Mouse (Mus musculus) hindbrain, embryonic 13.5 days (tissue): ENCODE measurements around the gene Wdr46. TPM values are rescaled to one million over a fixed set of nuclear protein-coding genes. Genes with fewer than 3 reads are reported as not detected.

Source experiments
- ATAC-seq: fragments of 200-750 bp; cut with Nextera tagmentation; 2 replicates; pipeline ENCODE4 v1.8.0; 2017; ENCODE audit warnings: moderate TSS enrichment; ENCODE audit not compliant: low FRiP score
- H3K27ac ChIP-seq: fragments of 300-500 bp; sonication (generic); 2 replicates; pipeline ENCODE4 v1.5.1; 2015; ENCODE audit warnings: inconsistent platforms, mild to moderate bottlenecking, moderate library complexity
- H3K27me3 ChIP-seq: fragments of 300-500 bp; sonication (generic); 2 replicates; pipeline ENCODE4 v1.6.1; 2015; ENCODE audit warnings: mild to moderate bottlenecking, inconsistent platforms
- H3K36me3 ChIP-seq: fragments of 300-500 bp; sonication (generic); 2 replicates; pipeline ENCODE4 v1.6.1; 2015; ENCODE audit warnings: mild to moderate bottlenecking, inconsistent platforms
- H3K4me1 ChIP-seq: fragments of 300-500 bp; sonication (generic); replicated peaks from 2 replicates; pipeline ENCODE4 v1.6.1; 2015; ENCODE audit warnings: inconsistent platforms
- H3K4me2 ChIP-seq: fragments of 300-500 bp; sonication (generic); 2 replicates; pipeline ENCODE4 v1.6.1; 2015; ENCODE audit warnings: inconsistent platforms, mild to moderate bottlenecking, moderate library complexity
- H3K4me3 ChIP-seq: fragments of 300-500 bp; sonication (generic); 2 replicates; pipeline ENCODE4 v1.5.1; 2015; ENCODE audit warnings: mild to moderate bottlenecking, inconsistent platforms
- H3K9ac ChIP-seq: fragments of 300-500 bp; sonication (generic); 2 replicates; pipeline ENCODE4 v1.6.1; 2015; ENCODE audit warnings: mild to moderate bottlenecking, inconsistent platforms
- H3K9me3 ChIP-seq: fragments of 300-500 bp; sonication (generic); 2 replicates; pipeline ENCODE4 v1.6.1; 2016; ENCODE audit warnings: inconsistent platforms
- WGBS: fragments of 180-500 bp; shearing (Covaris S2); methylation state at CpG from one replicate; pipeline ENCODE4 v1.1.7; 2015; 5-methylcytosine and 5-hydroxymethylcytosine counted together
- polyA plus RNA-seq: library from polyadenylated mRNA; unstranded; fragments of >200 nt; fragmentation: Nextera tagmentation; extraction: Ambion mirVana; gene quantifications from 2 replicates; pipeline ENCODE4 v1.2.1, GENCODE M21; 2015

Wdr46 gene
- polyA plus RNA-seq, 1 experiment from 2014 or later: 25.2 TPM

GRCm38 (mm10) chr17:33952879-33953278, 12.4 kb downstream of the Wdr46 start:
- Histone ChIP-seq H3K36me3 (peaks cover 54% of the 10 kb centered on the region), H3K4me1 (peaks cover 80% of the 10 kb centered on the region), H3K4me2 (no peak overlapping the region), H3K27ac (0 out of 2 replicates have a peak overlapping the region, but pooled peaks have one; percentile 23), H3K27me3 (no peaks in the 10 kb centered on the region), H3K9ac (peak overlapping the region; percentile 97; the same call in 1 of the 2 replicates), H3K9me3 (no peaks in the 10 kb centered on the region), H3K4me3 (no peak overlapping the region)
- no peak for ATAC-seq
- 84% methylated on average over 4 of the region's 4 CpGs for WGBS

DNA sequence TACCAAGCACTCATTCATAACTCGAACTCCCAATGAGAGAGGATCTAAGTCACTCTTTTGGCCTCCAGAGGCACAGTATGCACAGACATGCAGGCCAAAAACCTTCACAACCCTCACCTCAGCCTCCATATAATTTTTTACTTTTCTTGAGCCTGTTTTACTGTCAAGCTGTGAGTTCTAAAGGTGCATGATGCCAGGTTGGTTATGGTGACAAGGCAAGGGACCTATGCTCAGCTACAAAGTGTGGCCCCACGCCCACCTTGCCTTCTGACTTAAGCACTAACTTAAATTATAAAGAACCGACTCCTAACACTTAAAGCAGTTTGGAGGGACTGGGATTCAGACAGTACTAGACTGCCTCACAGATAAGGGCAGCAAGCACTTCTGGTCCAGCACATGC, 12.8 kb downstream of the Wdr46 start:
- peak overlapping the region; percentile 97; the same call in 1 of the 2 replicates for H3K9ac ChIP-seq
- no peak overlapping the region for H3K27ac ChIP-seq
- 94% methylated on average over 3 of the region's 3 CpGs for WGBS
- peaks cover 81% of the 10 kb centered on the region for H3K4me1 ChIP-seq
- H3K4me3 ChIP-seq: no peak overlapping the region
- no peaks in the 10 kb centered on the region for H3K27me3 ChIP-seq
- no peaks in the 10 kb centered on the region for H3K9me3 ChIP-seq
- no peak for ATAC-seq
- peak overlapping the region; percentile 90; the same call in 1 of the 2 replicates for H3K4me2 ChIP-seq
- peaks cover 54% of the 10 kb centered on the region for H3K36me3 ChIP-seq

GRCm38 (mm10) chr17:33953961-33954565, 13.6 kb downstream of the Wdr46 start:
- no peaks in the 10 kb centered on the region for H3K27me3 ChIP-seq
- H3K27ac ChIP-seq: 0 out of 2 replicates have a peak overlapping the region, but pooled peaks have one; percentile 40
- whole genome bisulfite sequencing: 44% methylated on average over 5 of the region's 5 CpGs
- peak overlapping the region; percentile 97 for H3K9ac ChIP-seq
- no peak for ATAC-seq
- H3K9me3 ChIP-seq: no peaks in the 10 kb centered on the region
- peaks cover 75% of the 10 kb centered on the region for H3K4me1 ChIP-seq
- peaks cover 54% of the 10 kb centered on the region for H3K36me3 ChIP-seq
- peak overlapping the region; percentile 95 for H3K4me3 ChIP-seq
- H3K4me2 ChIP-seq: peak overlapping the region; percentile 90

- peak overlapping the region; percentile 93 for H3K27ac ChIP-seq
- no peaks in the 10 kb centered on the region for H3K27me3 ChIP-seq
- 2% methylated on average over 33 of the region's 33 CpGs for whole genome bisulfite sequencing
- peak; percentile 44 for ATAC-seq
- H3K4me3 ChIP-seq: peak overlapping the region; percentile 95
- H3K4me2 ChIP-seq: peak overlapping the region; percentile 90
- H3K9me3 ChIP-seq: no peaks in the 10 kb centered on the region
- H3K9ac ChIP-seq: peak overlapping the region; percentile 97
- peaks cover 54% of the 10 kb centered on the region for H3K36me3 ChIP-seq
- H3K4me1 ChIP-seq: peaks cover 66% of the 10 kb centered on the region
These were observed 14.4 kb downstream of the Wdr46 start for GRCm38 (mm10) chr17:33954646-33955554.

- H3K27me3 ChIP-seq: no peaks in the 10 kb centered on the region
- peaks cover 59% of the 10 kb centered on the region for H3K4me1 ChIP-seq
- peak within 1 kb of the TSS; percentile 97 for H3K9ac ChIP-seq
- peak; percentile 84 for ATAC-seq
- no peaks in the 10 kb centered on the region for H3K9me3 ChIP-seq
- H3K36me3 ChIP-seq: peaks cover 57% of the 10 kb centered on the region
- peak within 1 kb of the TSS; percentile 95 for H3K4me3 ChIP-seq
- peak within 1 kb of the TSS; percentile 93 for H3K27ac ChIP-seq
- WGBS: under 1% methylated on average over 50 of the region's 50 CpGs
- H3K4me2 ChIP-seq: peak within 1 kb of the TSS; percentile 90
These were observed 15.2 kb downstream of the Wdr46 start, which contains the start of the genes Vps52 and Rps18 for GRCm38 (mm10) chr17:33955555-33956214. TSS of gene Vps52 (plus strand) at chr17:33955812. TSS of gene Rps18 (minus strand) at chr17:33956001.

DNA sequence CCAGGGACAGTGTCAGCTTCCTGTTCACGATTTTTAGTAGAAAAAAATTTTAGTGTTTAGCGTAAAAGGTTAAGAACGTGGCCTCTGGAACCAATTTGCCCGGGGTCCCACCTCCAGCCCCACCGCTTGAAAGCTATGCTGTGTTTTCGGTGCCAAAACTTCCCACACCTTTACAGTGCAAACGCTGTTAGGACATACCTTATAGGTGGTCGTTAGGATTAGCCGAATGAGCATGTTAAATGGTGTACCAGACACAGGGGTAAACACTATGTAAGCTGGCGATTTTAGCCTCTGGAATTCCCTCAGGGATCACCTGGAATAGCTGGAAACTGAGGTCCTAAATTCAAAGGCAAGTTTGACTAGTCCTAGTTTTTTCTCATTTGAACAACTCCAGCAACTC, 15.9 kb downstream of the Wdr46 start:
- no peaks in the 10 kb centered on the region for H3K27me3 ChIP-seq
- peak overlapping the region; percentile 93 for H3K27ac ChIP-seq
- peak overlapping the region; percentile 79 for H3K9ac ChIP-seq
- H3K9me3 ChIP-seq: no peaks in the 10 kb centered on the region
- 8% methylated on average over 10 of the region's 10 CpGs for WGBS
- no peak for ATAC-seq
- peak overlapping the region; percentile 95 for H3K4me3 ChIP-seq
- peak overlapping the region; percentile 85 for H3K4me2 ChIP-seq
- peaks cover 53% of the 10 kb centered on the region for H3K4me1 ChIP-seq
- H3K36me3 ChIP-seq: peaks cover 63% of the 10 kb centered on the region

DNA sequence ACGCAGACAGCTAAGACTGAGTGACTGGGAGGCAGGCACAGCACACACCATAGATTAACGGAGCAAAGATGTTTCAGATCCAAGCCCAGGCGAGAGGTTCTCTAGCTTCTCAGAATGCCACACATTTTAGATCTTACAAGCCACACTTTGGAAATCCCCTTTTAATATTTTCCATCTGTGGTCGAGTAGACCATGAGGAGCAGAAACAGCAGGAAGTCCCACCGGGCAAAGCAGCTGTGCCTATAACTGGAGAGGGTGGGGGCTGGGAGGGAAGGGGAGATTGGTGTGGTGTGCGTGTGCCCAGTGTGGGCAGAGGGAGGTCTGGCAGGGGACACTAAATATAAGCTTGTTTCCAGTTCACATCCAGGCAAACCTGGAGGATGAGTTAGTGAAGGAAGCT, 17.0 kb downstream of the Wdr46 start:
- Histone ChIP-seq H3K27ac (no peak overlapping the region), H3K27me3 (no peaks in the 10 kb centered on the region), H3K36me3 (peaks cover 66% of the 10 kb centered on the region), H3K9ac (peak overlapping the region; percentile 35; the same call in 1 of the 2 replicates), H3K4me2 (no peak overlapping the region), H3K9me3 (no peaks in the 10 kb centered on the region), H3K4me3 (no peak overlapping the region), H3K4me1 (peaks cover 41% of the 10 kb centered on the region)
- no peak for ATAC-seq
- WGBS: 90% methylated on average over 6 of the region's 6 CpGs

DNA sequence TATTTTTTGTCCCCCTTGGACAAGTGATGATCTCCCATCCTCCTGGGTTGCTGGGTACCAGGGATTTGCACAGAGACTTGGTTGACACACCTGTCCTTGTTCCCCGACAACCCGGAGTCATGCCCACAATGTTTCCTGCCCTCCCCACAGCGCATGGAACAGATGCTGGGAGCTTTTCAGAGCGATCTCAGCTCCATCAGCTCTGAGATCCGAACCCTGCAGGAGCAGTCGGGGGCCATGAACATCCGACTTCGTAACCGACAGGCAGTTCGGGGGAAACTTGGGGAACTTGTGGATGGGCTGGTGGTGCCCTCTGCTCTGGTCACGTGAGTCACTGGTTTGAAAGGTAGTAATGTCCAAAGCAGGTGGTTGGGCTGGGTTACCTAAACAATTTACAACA, 18.0 kb downstream of the Wdr46 start:
- H3K4me1 ChIP-seq: peaks cover 32% of the 10 kb centered on the region
- H3K27ac ChIP-seq: no peak overlapping the region
- 94% methylated on average over 11 of the region's 11 CpGs for WGBS
- H3K9ac ChIP-seq: no peak overlapping the region
- peaks cover 66% of the 10 kb centered on the region for H3K36me3 ChIP-seq
- no peak overlapping the region for H3K4me3 ChIP-seq
- ATAC-seq: no peak
- no peak overlapping the region for H3K4me2 ChIP-seq
- H3K27me3 ChIP-seq: no peaks in the 10 kb centered on the region
- no peaks in the 10 kb centered on the region for H3K9me3 ChIP-seq

GRCm38 (mm10) chr17:33959135-33959534, 18.7 kb downstream of the Wdr46 start:
- Histone ChIP-seq H3K4me1 (peaks cover 25% of the 10 kb centered on the region), H3K9me3 (no peaks in the 10 kb centered on the region), H3K27me3 (no peaks in the 10 kb centered on the region), H3K4me3 (no peak overlapping the region), H3K4me2 (no peak overlapping the region), H3K9ac (no peak overlapping the region), H3K36me3 (peaks cover 67% of the 10 kb centered on the region), H3K27ac (no peak overlapping the region)
- 96% methylated on average over 13 of the region's 13 CpGs for WGBS
- ATAC-seq: no peak

GRCm38 (mm10) chr17:33959948-33960347, 19.5 kb downstream of the Wdr46 start:
- Histone ChIP-seq H3K4me2 (no peak overlapping the region), H3K4me1 (peaks cover 17% of the 10 kb centered on the region), H3K27me3 (no peaks in the 10 kb centered on the region), H3K27ac (no peak overlapping the region), H3K36me3 (peaks cover 70% of the 10 kb centered on the region), H3K9me3 (no peaks in the 10 kb centered on the region), H3K4me3 (no peak overlapping the region), H3K9ac (no peak overlapping the region)
- no peak for ATAC-seq
- WGBS: 93% methylated on average over 15 of the region's 15 CpGs

DNA sequence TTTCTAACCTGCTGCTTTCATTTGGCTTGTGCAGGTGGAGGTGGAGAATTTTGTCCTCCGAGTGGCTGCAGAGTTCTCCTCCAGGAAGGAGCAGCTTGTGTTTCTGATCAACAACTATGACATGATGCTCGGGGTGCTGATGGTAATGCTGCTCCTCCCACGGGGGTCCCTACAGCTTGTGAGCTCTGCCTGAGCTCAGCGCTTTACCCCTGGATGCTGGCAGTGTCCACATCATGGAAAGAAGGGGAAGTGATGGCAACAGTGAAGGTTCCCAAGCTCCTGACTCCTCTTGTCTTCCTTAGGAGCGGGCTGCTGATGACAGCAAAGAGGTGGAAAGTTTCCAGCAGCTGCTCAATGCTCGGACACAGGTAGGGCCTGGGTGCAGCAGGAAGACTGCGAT, 22.4 kb downstream of the Wdr46 start:
- peaks cover 2% of the 10 kb centered on the region for H3K4me1 ChIP-seq
- H3K4me2 ChIP-seq: no peak overlapping the region
- no peaks in the 10 kb centered on the region for H3K9me3 ChIP-seq
- no peak overlapping the region for H3K4me3 ChIP-seq
- H3K36me3 ChIP-seq: peaks cover 86% of the 10 kb centered on the region
- no peak for ATAC-seq
- no peak overlapping the region for H3K27ac ChIP-seq
- WGBS: 97% methylated on average over 7 of the region's 7 CpGs
- no peak overlapping the region for H3K9ac ChIP-seq
- no peaks in the 10 kb centered on the region for H3K27me3 ChIP-seq
